Comparison of ENCODE assay signal across 16 mouse cellular contexts in the genomic region with DNA sequence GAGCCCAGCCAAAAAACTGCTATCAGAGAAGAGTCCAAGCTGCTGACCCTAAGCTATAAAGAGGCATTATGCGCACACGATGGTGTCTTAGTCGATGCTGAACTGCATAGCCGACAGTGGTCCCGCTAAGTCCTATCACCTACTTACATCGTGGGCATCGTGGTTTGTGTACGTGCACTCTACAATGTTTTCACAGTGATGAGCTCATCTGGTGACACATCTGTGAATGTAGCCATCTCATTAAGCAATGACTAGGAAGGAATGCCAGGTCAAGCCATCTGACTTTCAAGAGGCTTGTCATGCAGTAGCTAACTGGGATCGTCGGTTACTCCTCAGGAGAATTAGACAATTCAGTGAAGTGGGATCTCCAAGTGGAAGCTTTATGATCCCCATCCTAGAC.
"Had no signal": no experiment of that assay in that cellular context is flagged by ENCODE, and none has a peak within 500 bp of the region (broad histone marks: within the 10 kb centered on the region; RNA-seq: fewer than 3 reads in every experiment).

No protein-coding gene starts in this region.

- DNase-seq: kidney, adult 8-10 months; kidney, postnatal 14 days; layer of hippocampus, adult 9-11 months; left cerebral cortex, postnatal 4 days; lung, embryonic 14.5 days; thymus, adult 18-20 months; thymus, postnatal 4 days had no signal

- H3K4me3 ChIP-seq: kidney, embryonic 15.5 days; layer of hippocampus, adult 2 months; limb, embryonic 12.5 days; limb, embryonic 15.5 days; megakaryocyte, embryonic 14.5 days; midbrain, embryonic 10.5 days; midbrain, embryonic 13.5 days had no signal

- H3K27ac ChIP-seq: kidney, embryonic 15.5 days; layer of hippocampus, adult 2 months; limb, embryonic 12.5 days; limb, embryonic 15.5 days; liver, embryonic 14.5 days; macrophage; midbrain, embryonic 10.5 days; midbrain, embryonic 13.5 days had no signal
